Mouse (Mus musculus) ES-E14 (cell line): ENCODE data around the gene Cmya5.

Source experiments
- CHD2 ChIP-seq: IDR thresholded peaks from 2 replicates; pipeline ENCODE4 v1.6.1; 2014; ENCODE audit warnings: mild to moderate bottlenecking, low read depth, low read length, inconsistent platforms
- MAFK ChIP-seq: IDR thresholded peaks from 2 replicates; pipeline ENCODE4 v1.6.1; 2014; ENCODE audit warnings: mild to moderate bottlenecking, low read depth, low read length, inconsistent platforms; ENCODE audit not compliant: insufficient read depth
- ZC3H11A ChIP-seq: IDR thresholded peaks from 2 replicates; pipeline ENCODE4 v1.6.1; 2012; ENCODE audit warnings: low read depth, mild to moderate bottlenecking, inconsistent platforms, low read length, borderline replicate concordance
- ZNF384 ChIP-seq: IDR thresholded peaks from 2 replicates; pipeline ENCODE4 v1.6.1; 2012; ENCODE audit warnings: low read depth, low read length, inconsistent platforms

GRCm38 (mm10) chr13:93051483-93051882, 93.0 kb downstream of the Cmya5 start:
- TF ChIP-seq CHD2 (no peak), MAFK (no peak), ZC3H11A (no peak), ZNF384 (no peak)
